Mouse (Mus musculus): ENCODE measurements around the gene Rnf181. TPM values are rescaled to one million over a fixed set of nuclear protein-coding genes. Genes with fewer than 3 reads are reported as not detected.
A peak's percentile ranks its signal among the peaks of the same experiment; 100 is the strongest.

The Rnf181 gene
- polyA plus RNA-seq, 1 experiment from 2014 or later = 88.3 TPM

- H3K27me3 ChIP-seq (ENCODE audit: control insufficient read depth, insufficient read depth, low read length) = no peaks in the 10 kb centered on the region
- no peak overlapping the region for H3K4me3 ChIP-seq (ENCODE audit: control insufficient read depth in 1 of 2, insufficient read depth in 1 of 2, low read depth in 1 of 2, low read length in 2 of 2)
- no peak overlapping the region for H3K9ac ChIP-seq (ENCODE audit: low read length)
- 71% methylated on average over 15 of the region's 15 CpGs for WGBS
- ATAC-seq (ENCODE audit: insufficient number of reproducible peaks, insufficient read depth, low FRiP score, low read depth) = no peak
- H3K9me3 ChIP-seq (ENCODE audit: control insufficient read depth, low read length) = no peaks in the 10 kb centered on the region
- no peaks in the 10 kb centered on the region for H3K36me3 ChIP-seq (ENCODE audit: control insufficient read depth, insufficient read depth, low read length)
- H3K4me2 ChIP-seq (ENCODE audit: low read length) = no peak overlapping the region
- H3K4me1 ChIP-seq (ENCODE audit: control insufficient read depth in 2 of 2, insufficient read depth in 2 of 2, low read length in 2 of 2) = peaks cover 23 to 25% of the 10 kb centered on the region in 2 experiments
- H3K27ac ChIP-seq (replicated peaks in 1 of 2; ENCODE audit: control insufficient read depth in 1 of 2, insufficient read depth in 1 of 2, low read depth in 2 of 2, low read length in 2 of 2) = peak overlapping the region; percentile 2 to 82; a peak in 2 of 4 replicates
These were observed 8.2 kb upstream of the Rnf181 start for GRCm38 (mm10) chr6:72374820-72375563.

GRCm38 (mm10) chr6:72374206-72374605 lies 7.5 kb upstream of the Rnf181 start:
- H3K9me3 ChIP-seq (ENCODE audit: control insufficient read depth, low read length) = no peaks in the 10 kb centered on the region
- H3K4me3 ChIP-seq (ENCODE audit: control insufficient read depth in 1 of 2, insufficient read depth in 1 of 2, low read depth in 1 of 2, low read length in 2 of 2) = no peak overlapping the region
- H3K27me3 ChIP-seq (ENCODE audit: control insufficient read depth, insufficient read depth, low read length) = no peaks in the 10 kb centered on the region
- H3K36me3 ChIP-seq (ENCODE audit: control insufficient read depth, insufficient read depth, low read length) = peaks cover 1% of the 10 kb centered on the region
- no peak overlapping the region for H3K4me2 ChIP-seq (ENCODE audit: low read length)
- ATAC-seq (ENCODE audit: insufficient number of reproducible peaks, insufficient read depth, low FRiP score, low read depth) = 0 out of 2 replicates have a peak, but pooled peaks have one; percentile 54
- H3K4me1 ChIP-seq (ENCODE audit: control insufficient read depth in 2 of 2, insufficient read depth in 2 of 2, low read length in 2 of 2) = peaks cover 23 to 28% of the 10 kb centered on the region in 2 experiments
- WGBS = 50% methylated on average over 7 of the region's 7 CpGs
- no peak overlapping the region for H3K9ac ChIP-seq (ENCODE audit: low read length)
- H3K27ac ChIP-seq (replicated peaks in 1 of 2; ENCODE audit: control insufficient read depth in 1 of 2, insufficient read depth in 1 of 2, low read depth in 2 of 2, low read length in 2 of 2) = peak overlapping the region; percentile 61 to 82

GRCm38 (mm10) chr6:72373184-72373583 lies 6.4 kb upstream of the Rnf181 start:
- Histone ChIP-seq H3K4me2 (ENCODE audit: low read length) (no peak overlapping the region), H3K27ac (replicated peaks in 1 of 2; ENCODE audit: control insufficient read depth in 1 of 2, insufficient read depth in 1 of 2, low read depth in 2 of 2, low read length in 2 of 2) (peak overlapping the region in 1 of 2 experiments; percentile 82; a peak in 2 of 4 replicates), H3K36me3 (ENCODE audit: control insufficient read depth, insufficient read depth, low read length) (peaks cover 10% of the 10 kb centered on the region), H3K4me3 (ENCODE audit: control insufficient read depth in 1 of 2, insufficient read depth in 1 of 2, low read depth in 1 of 2, low read length in 2 of 2) (no peak overlapping the region), H3K9me3 (ENCODE audit: control insufficient read depth, low read length) (no peaks in the 10 kb centered on the region), H3K9ac (ENCODE audit: low read length) (no peak overlapping the region), H3K4me1 (ENCODE audit: control insufficient read depth in 2 of 2, insufficient read depth in 2 of 2, low read length in 2 of 2) (peaks cover 23 to 28% of the 10 kb centered on the region in 2 experiments), H3K27me3 (ENCODE audit: control insufficient read depth, insufficient read depth, low read length) (no peaks in the 10 kb centered on the region)
- no peak for ATAC-seq (ENCODE audit: insufficient number of reproducible peaks, insufficient read depth, low FRiP score, low read depth)
- WGBS = 77% methylated on average over 4 of the region's 4 CpGs

GRCm38 (mm10) chr6:72371571-72371970 lies 4.8 kb upstream of the Rnf181 start:
- peak overlapping the region; percentile 26; the same call in 1 of the 2 replicates for H3K9ac ChIP-seq (ENCODE audit: low read length)
- peaks cover 23 to 28% of the 10 kb centered on the region in 2 experiments for H3K4me1 ChIP-seq (ENCODE audit: control insufficient read depth in 2 of 2, insufficient read depth in 2 of 2, low read length in 2 of 2)
- no peak overlapping the region for H3K4me3 ChIP-seq (ENCODE audit: control insufficient read depth in 1 of 2, insufficient read depth in 1 of 2, low read depth in 1 of 2, low read length in 2 of 2)
- peaks cover 10% of the 10 kb centered on the region for H3K36me3 ChIP-seq (ENCODE audit: control insufficient read depth, insufficient read depth, low read length)
- H3K27me3 ChIP-seq (ENCODE audit: control insufficient read depth, insufficient read depth, low read length) = no peaks in the 10 kb centered on the region
- H3K4me2 ChIP-seq (ENCODE audit: low read length) = 0 out of 2 replicates have a peak overlapping the region, but pooled peaks have one; percentile 7
- no peak for ATAC-seq (ENCODE audit: insufficient number of reproducible peaks, insufficient read depth, low FRiP score, low read depth)
- 23% methylated on average over 1 of the region's 1 CpGs for WGBS
- no peaks in the 10 kb centered on the region for H3K9me3 ChIP-seq (ENCODE audit: control insufficient read depth, low read length)
- H3K27ac ChIP-seq (replicated peaks in 1 of 2; ENCODE audit: control insufficient read depth in 1 of 2, insufficient read depth in 1 of 2, low read depth in 2 of 2, low read length in 2 of 2) = peak overlapping the region; percentile 79 to 82

GRCm38 (mm10) chr6:72371147-72371546 lies 4.4 kb upstream of the Rnf181 start:
- Histone ChIP-seq H3K27me3 (ENCODE audit: control insufficient read depth, insufficient read depth, low read length) (no peaks in the 10 kb centered on the region), H3K27ac (replicated peaks in 1 of 2; ENCODE audit: control insufficient read depth in 1 of 2, insufficient read depth in 1 of 2, low read depth in 2 of 2, low read length in 2 of 2) (peak overlapping the region; percentile 79 to 82), H3K9ac (ENCODE audit: low read length) (peak overlapping the region; percentile 26), H3K4me3 (ENCODE audit: control insufficient read depth in 1 of 2, insufficient read depth in 1 of 2, low read depth in 1 of 2, low read length in 2 of 2) (no peak overlapping the region), H3K4me1 (ENCODE audit: control insufficient read depth in 2 of 2, insufficient read depth in 2 of 2, low read length in 2 of 2) (peaks cover 23 to 28% of the 10 kb centered on the region in 2 experiments), H3K4me2 (ENCODE audit: low read length) (0 out of 2 replicates have a peak overlapping the region, but pooled peaks have one; percentile 7), H3K9me3 (ENCODE audit: control insufficient read depth, low read length) (no peaks in the 10 kb centered on the region), H3K36me3 (ENCODE audit: control insufficient read depth, insufficient read depth, low read length) (peaks cover 10% of the 10 kb centered on the region)
- WGBS = 27% methylated on average over 5 of the region's 5 CpGs
- ATAC-seq (ENCODE audit: insufficient number of reproducible peaks, insufficient read depth, low FRiP score, low read depth) = 0 out of 2 replicates have a peak, but pooled peaks have one; percentile 13

- Histone ChIP-seq H3K36me3 (ENCODE audit: control insufficient read depth, insufficient read depth, low read length) (peaks cover 10% of the 10 kb centered on the region), H3K4me1 (ENCODE audit: control insufficient read depth in 2 of 2, insufficient read depth in 2 of 2, low read length in 2 of 2) (peaks cover 23 to 28% of the 10 kb centered on the region in 2 experiments), H3K4me2 (ENCODE audit: low read length) (no peak overlapping the region), H3K9me3 (ENCODE audit: control insufficient read depth, low read length) (no peaks in the 10 kb centered on the region), H3K9ac (ENCODE audit: low read length) (no peak overlapping the region), H3K27me3 (ENCODE audit: control insufficient read depth, insufficient read depth, low read length) (no peaks in the 10 kb centered on the region), H3K4me3 (ENCODE audit: control insufficient read depth in 1 of 2, insufficient read depth in 1 of 2, low read depth in 1 of 2, low read length in 2 of 2) (no peak overlapping the region), H3K27ac (replicated peaks in 1 of 2; ENCODE audit: control insufficient read depth in 1 of 2, insufficient read depth in 1 of 2, low read depth in 2 of 2, low read length in 2 of 2) (peak overlapping the region; percentile 31 to 82; a peak in 2 of 4 replicates)
- WGBS = 74% methylated on average over 12 of the region's 12 CpGs
- no peak for ATAC-seq (ENCODE audit: insufficient number of reproducible peaks, insufficient read depth, low FRiP score, low read depth)
These were observed 3.3 kb upstream of the Rnf181 start for GRCm38 (mm10) chr6:72370091-72370490.

GRCm38 (mm10) chr6:72369557-72369956 lies 2.8 kb upstream of the Rnf181 start:
- peaks cover 10% of the 10 kb centered on the region for H3K36me3 ChIP-seq (ENCODE audit: control insufficient read depth, insufficient read depth, low read length)
- H3K27ac ChIP-seq (replicated peaks in 1 of 2; ENCODE audit: control insufficient read depth in 1 of 2, insufficient read depth in 1 of 2, low read depth in 2 of 2, low read length in 2 of 2) = peak overlapping the region in 1 of 2 experiments; percentile 82; a peak in 1 of 4 replicates
- H3K4me1 ChIP-seq (ENCODE audit: control insufficient read depth in 2 of 2, insufficient read depth in 2 of 2, low read length in 2 of 2) = peaks cover 23 to 28% of the 10 kb centered on the region in 2 experiments
- H3K4me3 ChIP-seq (ENCODE audit: control insufficient read depth in 1 of 2, insufficient read depth in 1 of 2, low read depth in 1 of 2, low read length in 2 of 2) = no peak overlapping the region
- WGBS = 68% methylated on average over 4 of the region's 4 CpGs
- ATAC-seq (ENCODE audit: insufficient number of reproducible peaks, insufficient read depth, low FRiP score, low read depth) = no peak
- no peak overlapping the region for H3K9ac ChIP-seq (ENCODE audit: low read length)
- no peaks in the 10 kb centered on the region for H3K27me3 ChIP-seq (ENCODE audit: control insufficient read depth, insufficient read depth, low read length)
- no peak overlapping the region for H3K4me2 ChIP-seq (ENCODE audit: low read length)
- no peaks in the 10 kb centered on the region for H3K9me3 ChIP-seq (ENCODE audit: control insufficient read depth, low read length)
